Mouse (Mus musculus) lung, embryonic 16.5 days (tissue): ENCODE results near the gene Bmt2. TPM values are rescaled to one million over a fixed set of nuclear protein-coding genes. Genes with fewer than 3 reads are reported as not detected.

Experiments used
- ATAC-seq: fragments of 200-750 bp; cut with Nextera tagmentation; 2 replicates; pipeline ENCODE4 v1.8.0; 2017; ENCODE audit warnings: low read depth, mild to moderate bottlenecking, moderate library complexity
- H3K27ac ChIP-seq: fragments of 300-500 bp; sonication (generic); 2 replicates; pipeline ENCODE4 v1.5.1; 2014; ENCODE audit warnings: mild to moderate bottlenecking, control low read depth, low read length
- H3K27me3 ChIP-seq: fragments of 300-500 bp; sonication (generic); 2 replicates; pipeline ENCODE4 v1.6.1; 2014; ENCODE audit warnings: low read depth, low read length, mixed read lengths; ENCODE audit not compliant: control insufficient read depth, insufficient read depth
- H3K36me3 ChIP-seq: fragments of 300-500 bp; sonication (generic); 2 replicates; pipeline ENCODE4 v1.6.1; 2014; ENCODE audit warnings: low read length; ENCODE audit not compliant: control insufficient read depth, insufficient read depth
- H3K4me1 ChIP-seq: fragments of 300-500 bp; sonication (generic); replicated peaks from 2 replicates; pipeline ENCODE4 v1.6.1; 2014; ENCODE audit warnings: low read length, mixed read lengths; ENCODE audit not compliant: control insufficient read depth, insufficient read depth
- H3K4me2 ChIP-seq: fragments of 300-500 bp; sonication (generic); 2 replicates; pipeline ENCODE4 v1.6.1; 2014; ENCODE audit warnings: low read depth, low read length, control low read depth
- H3K4me3 ChIP-seq: fragments of 300-500 bp; sonication (generic); 2 replicates; pipeline ENCODE4 v1.5.1; 2014; ENCODE audit warnings: mild to moderate bottlenecking, low read length, control low read depth
- H3K9ac ChIP-seq: fragments of 300-500 bp; sonication (generic); 2 replicates; pipeline ENCODE4 v1.6.1; 2014; ENCODE audit warnings: low read length, control low read depth
- H3K9me3 ChIP-seq: fragments of 300-500 bp; sonication (generic); 2 replicates; pipeline ENCODE4 v1.6.1; 2016; ENCODE audit warnings: low read length; ENCODE audit not compliant: control insufficient read depth
- WGBS: fragments of 180-500 bp; shearing (Covaris S2); extraction: QIAGEN DNeasy Blood & Tissue Kit; methylation state at CpG from one replicate; pipeline ENCODE4 v1.1.7; 2014; 5-methylcytosine and 5-hydroxymethylcytosine counted together
- polyA plus RNA-seq: library from polyadenylated mRNA; unstranded; fragments of >200 nt; fragmentation: Nextera tagmentation; extraction: Ambion mirVana; gene quantifications from 2 replicates; pipeline ENCODE4 v1.2.1, GENCODE M21; 2015

Gene Bmt2
- polyA plus RNA-seq, 1 experiment from 2014 or later: 18.6 TPM

DNA sequence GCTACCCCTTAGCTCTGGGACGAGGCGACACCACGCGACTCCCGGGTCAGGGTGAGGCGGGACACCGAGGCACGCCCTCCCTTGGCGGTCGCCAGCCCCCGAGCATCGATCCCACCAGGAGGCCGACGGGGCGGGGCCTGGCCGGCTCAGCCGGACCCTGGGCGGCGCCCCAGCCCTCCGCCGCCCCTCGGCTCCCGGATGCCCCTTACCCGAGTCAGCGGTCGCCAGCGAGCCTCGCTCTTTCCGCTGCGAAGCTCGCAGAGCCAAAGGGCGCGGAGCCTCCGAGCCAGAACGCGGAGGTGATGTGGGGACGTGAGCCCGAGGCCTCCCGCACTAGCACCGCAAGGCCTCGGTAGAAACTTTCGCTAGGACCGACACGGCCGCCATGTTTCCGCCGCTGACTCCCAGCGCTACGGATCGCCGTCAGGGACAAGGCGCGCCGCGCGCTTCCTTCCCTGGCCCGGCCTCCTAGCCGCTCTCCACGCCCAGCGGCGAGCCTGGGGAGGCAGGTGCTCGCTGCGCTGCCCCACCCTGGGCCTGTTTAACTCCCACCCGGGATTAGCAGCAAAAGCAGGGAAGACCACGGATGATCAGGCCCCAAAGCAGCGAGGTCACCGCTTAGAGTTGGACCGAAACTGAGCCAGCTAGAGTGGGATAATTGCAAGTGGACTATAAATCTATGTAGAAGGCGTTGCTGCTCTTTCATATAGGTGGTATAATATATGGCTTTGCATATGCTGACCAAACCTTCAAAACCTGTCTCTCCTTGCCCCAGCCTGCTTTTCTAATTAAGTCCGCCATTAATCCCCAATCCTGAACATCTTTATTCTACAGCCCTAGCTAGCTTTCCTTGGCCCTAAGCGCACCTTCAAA is 69.9 kb downstream of the Bmt2 start, which contains the start of gene Tmem168:
Gene Tmem168 (minus strand): TSS at position 480 of the 873 bp plus-strand sequence.
- Histone ChIP-seq H3K4me2 (peak within 1 kb of the TSS; percentile 64), H3K9ac (peak within 1 kb of the TSS; percentile 85), H3K4me1 (peaks cover 7% of the 10 kb centered on the region), H3K4me3 (peak within 1 kb of the TSS; percentile 70), H3K36me3 (peaks cover 3% of the 10 kb centered on the region; the same call in 1 of the 2 replicates), H3K27ac (peak within 1 kb of the TSS; percentile 94), H3K27me3 (no peaks in the 10 kb centered on the region), H3K9me3 (no peaks in the 10 kb centered on the region)
- WGBS: 3% methylated on average over 55 of the region's 71 CpGs
- peak; percentile 98 for ATAC-seq

DNA sequence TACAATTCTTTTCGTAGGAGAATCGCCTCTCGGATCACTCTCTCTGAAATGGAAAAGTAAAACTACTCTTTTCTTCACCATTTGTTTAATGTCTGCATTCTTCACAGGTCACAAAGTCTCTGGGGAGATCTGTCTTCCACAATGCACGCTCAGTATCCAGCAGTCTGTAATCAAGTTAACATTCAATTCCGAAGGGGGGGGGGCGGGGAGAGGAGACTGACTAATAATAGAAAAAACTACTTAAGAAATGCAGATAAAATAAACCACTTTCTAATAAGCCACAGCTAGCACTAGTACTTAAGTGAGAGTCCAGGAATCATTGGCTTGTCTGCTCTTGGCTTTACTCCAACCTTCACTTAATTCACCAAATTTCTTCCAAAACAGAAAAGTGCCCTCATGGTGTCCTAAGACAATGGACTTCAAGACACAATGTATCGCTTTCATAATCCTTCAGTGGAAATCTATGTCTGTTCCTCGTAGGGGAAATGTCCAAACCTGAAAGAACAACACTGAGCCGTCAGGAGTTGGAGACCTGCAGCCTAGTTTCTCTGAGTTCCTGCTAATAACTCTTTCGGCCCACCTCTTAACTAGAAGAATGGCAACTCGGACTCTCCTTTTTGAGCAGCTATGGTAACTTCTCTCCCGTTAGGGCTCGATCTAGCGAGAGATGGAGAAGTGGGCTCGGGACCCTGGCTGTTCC is 70.7 kb downstream of the Bmt2 start:
- Histone ChIP-seq H3K4me1 (peaks cover 7% of the 10 kb centered on the region), H3K36me3 (peaks cover 7% of the 10 kb centered on the region; the same call in 1 of the 2 replicates), H3K27ac (peak overlapping the region; percentile 94), H3K9me3 (no peaks in the 10 kb centered on the region), H3K4me3 (peak overlapping the region; percentile 70), H3K27me3 (no peaks in the 10 kb centered on the region), H3K9ac (peak overlapping the region; percentile 85), H3K4me2 (peak overlapping the region; percentile 63)
- WGBS: 6% methylated on average over 15 of the region's 15 CpGs
- no peak; the same call in 1 of the 2 replicates for ATAC-seq

DNA sequence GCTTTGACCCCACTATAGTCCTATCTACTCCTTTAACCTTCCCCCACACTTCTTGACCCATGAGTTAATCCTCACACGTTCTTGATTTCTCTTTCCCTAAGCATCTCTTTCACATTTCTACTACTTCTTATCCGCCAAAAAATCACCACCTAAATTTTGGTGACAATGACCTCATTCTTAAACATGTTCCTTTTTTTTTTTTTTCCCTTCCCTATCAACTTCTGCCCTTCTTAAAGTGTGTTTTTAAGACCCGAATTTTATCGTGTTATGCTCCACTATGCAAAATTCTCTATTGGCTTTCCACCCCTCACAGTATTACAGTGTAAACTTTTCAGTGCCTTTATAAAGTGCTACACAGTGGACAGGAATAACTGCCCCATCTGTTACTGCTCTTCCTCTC is 71.4 kb downstream of the Bmt2 start:
- Histone ChIP-seq H3K27ac (no peak overlapping the region), H3K4me3 (peak overlapping the region; percentile 70), H3K4me2 (peak overlapping the region; percentile 63), H3K36me3 (peaks cover 7% of the 10 kb centered on the region; the same call in 1 of the 2 replicates), H3K9ac (no peak overlapping the region), H3K9me3 (no peaks in the 10 kb centered on the region), H3K4me1 (peaks cover 7% of the 10 kb centered on the region), H3K27me3 (no peaks in the 10 kb centered on the region)
- WGBS: 61% methylated on average over 4 of the region's 4 CpGs
- ATAC-seq: no peak

DNA sequence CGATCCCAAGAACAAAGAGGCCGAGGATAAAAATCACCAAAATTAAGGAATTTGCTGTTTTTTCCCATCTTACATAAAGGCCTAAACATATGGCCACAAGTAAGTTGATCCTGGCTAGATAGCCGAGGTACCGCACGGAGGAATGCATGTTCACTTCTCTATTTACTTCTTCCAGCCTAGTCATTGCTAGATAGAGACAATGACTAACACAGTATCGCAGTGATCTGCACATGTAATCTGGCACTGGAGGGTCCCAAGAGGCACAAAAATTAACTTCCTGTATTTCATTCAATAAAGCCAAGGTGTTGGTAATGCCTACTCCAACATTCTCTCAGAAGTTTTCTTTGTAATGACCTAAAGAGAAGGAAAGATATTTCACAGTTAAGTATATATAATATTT is 74.6 kb downstream of the Bmt2 start:
- H3K4me2 ChIP-seq: no peak overlapping the region
- WGBS: 93% methylated on average over 6 of the region's 6 CpGs
- H3K36me3 ChIP-seq: peaks cover 7% of the 10 kb centered on the region; the same call in 1 of the 2 replicates
- ATAC-seq: no peak
- H3K27me3 ChIP-seq: no peaks in the 10 kb centered on the region
- H3K9me3 ChIP-seq: no peaks in the 10 kb centered on the region
- H3K4me1 ChIP-seq: peaks cover 5% of the 10 kb centered on the region
- no peak overlapping the region for H3K4me3 ChIP-seq
- H3K27ac ChIP-seq: no peak overlapping the region
- no peak overlapping the region for H3K9ac ChIP-seq

DNA sequence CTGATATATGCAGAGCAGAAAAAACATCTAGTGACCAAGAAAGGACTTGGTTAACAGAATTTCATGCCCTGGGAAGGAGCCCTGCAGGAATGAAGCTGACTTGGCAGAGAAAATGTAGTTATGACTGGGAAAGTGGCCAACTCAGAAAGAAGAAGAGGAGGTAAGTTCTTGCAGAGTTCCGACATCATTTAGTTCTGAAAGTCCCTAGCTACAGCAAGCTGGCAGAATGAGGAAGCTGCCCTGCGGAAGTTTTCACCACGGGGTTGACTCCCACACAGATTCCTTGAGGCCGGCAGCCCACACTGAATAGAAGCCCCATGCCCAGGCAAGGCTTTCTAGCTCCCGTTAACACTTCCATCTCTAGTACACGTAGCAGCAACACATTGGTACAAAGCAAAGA is 76.2 kb downstream of the Bmt2 start:
- Histone ChIP-seq H3K9me3 (no peaks in the 10 kb centered on the region), H3K36me3 (peaks cover 10% of the 10 kb centered on the region; the same call in 1 of the 2 replicates), H3K27ac (no peak overlapping the region), H3K4me2 (no peak overlapping the region), H3K9ac (no peak overlapping the region), H3K4me1 (peaks cover 4% of the 10 kb centered on the region), H3K4me3 (no peak overlapping the region), H3K27me3 (no peaks in the 10 kb centered on the region)
- 0 out of 2 replicates have a peak, but pooled peaks have one; percentile 38 for ATAC-seq
- 54% methylated on average over 6 of the region's 6 CpGs for WGBS

DNA sequence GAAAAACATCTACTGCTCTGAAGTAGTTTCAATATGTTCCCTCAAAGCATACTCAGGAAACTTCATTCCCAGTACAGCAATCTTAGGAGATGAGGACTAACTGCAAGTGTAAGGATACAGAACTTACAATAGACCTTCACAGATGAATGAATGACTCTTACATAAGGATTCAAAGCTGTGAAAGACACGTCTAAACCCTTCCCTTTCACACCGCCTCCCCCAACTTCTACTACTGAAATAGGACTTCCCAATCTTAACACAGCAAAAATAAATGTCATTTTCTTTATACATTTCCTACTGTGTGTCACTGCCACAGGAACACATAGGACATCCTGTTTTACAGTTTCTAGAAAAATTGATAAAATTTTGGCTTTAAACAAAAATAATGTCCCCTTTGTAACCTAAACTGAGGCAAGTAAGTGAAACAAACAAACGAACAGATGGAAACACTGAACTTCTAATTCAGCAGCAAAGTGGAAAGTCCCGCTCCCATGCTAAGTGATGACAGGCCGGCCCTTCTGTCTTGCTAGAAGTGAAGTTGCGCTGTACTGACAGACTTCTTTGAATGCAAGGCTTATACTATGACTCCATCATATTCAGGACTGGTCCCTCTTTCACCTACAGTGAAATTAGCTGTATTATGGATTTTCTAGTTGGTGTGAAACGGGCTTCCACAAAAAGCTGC is 79.4 kb downstream of the Bmt2 start:
- ATAC-seq: no peak

DNA sequence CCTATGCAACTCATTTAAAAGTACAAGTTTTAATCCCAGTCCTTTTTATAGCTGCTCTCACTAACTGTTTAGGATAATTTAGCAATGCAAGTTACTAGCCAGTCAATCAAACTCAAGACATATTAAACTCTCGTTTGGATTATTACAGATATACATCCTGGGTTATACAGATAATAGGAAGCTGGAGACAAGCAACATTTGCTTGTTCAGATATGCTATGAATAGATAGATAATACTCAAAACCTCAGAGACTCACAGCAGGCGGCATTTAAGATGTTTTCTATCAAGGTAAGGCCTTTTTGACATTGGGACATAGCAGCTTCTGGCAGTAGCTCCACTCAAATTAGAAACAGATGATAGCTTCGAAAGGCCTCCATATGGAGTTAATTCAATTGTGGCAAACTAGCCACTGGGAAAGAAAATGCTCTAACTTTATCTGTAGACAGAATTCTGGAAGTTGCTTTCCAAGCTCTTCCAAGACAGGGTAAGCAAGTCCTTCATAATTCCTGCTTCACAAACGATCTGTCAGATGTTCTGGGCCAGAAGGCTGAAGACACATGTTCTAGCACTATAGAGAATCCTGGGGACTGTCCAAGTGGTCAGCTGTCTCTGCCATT is 84.9 kb downstream of the Bmt2 start:
- Histone ChIP-seq H3K9ac (no peak overlapping the region), H3K4me1 (no peaks in the 10 kb centered on the region), H3K27ac (no peak overlapping the region), H3K4me2 (no peak overlapping the region), H3K4me3 (no peak overlapping the region), H3K27me3 (no peaks in the 10 kb centered on the region), H3K9me3 (no peaks in the 10 kb centered on the region), H3K36me3 (peaks cover 23% of the 10 kb centered on the region)
- WGBS: 73% methylated on average over 4 of the region's 4 CpGs
- ATAC-seq: no peak

More for the DNA sequence above, 79.4 kb downstream of the Bmt2 start:
- Histone ChIP-seq H3K4me1 (no peaks in the 10 kb centered on the region), H3K4me2 (no peak overlapping the region), H3K9me3 (no peaks in the 10 kb centered on the region), H3K27ac (no peak overlapping the region), H3K9ac (no peak overlapping the region), H3K27me3 (no peaks in the 10 kb centered on the region), H3K36me3 (peaks cover 18% of the 10 kb centered on the region), H3K4me3 (no peak overlapping the region)
- WGBS: 84% methylated on average over 7 of the region's 7 CpGs

DNA sequence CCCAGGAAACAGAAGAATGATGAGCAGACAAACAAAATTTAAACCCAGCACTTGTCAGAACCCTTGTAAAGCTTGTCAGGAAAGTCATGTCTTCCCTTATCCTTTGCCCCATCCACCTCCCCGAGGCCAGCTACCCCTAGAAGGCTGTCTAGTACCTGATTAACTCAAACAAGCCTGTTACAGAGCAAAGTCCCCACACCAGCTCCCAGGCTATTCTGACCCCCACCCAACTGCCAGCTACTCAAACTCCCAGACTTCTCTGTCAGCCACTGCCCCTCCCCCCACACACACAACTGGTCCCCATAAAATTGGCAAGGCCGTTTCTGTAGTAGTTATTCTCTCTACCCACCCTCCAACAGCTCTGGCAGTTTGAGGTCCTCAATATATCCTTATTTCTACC is 91.2 kb downstream of the Bmt2 start:
- Histone ChIP-seq H3K4me1 (no peaks in the 10 kb centered on the region), H3K27ac (no peak overlapping the region), H3K4me2 (no peak overlapping the region), H3K36me3 (peaks cover 22% of the 10 kb centered on the region), H3K9ac (no peak overlapping the region), H3K9me3 (no peaks in the 10 kb centered on the region), H3K27me3 (no peaks in the 10 kb centered on the region), H3K4me3 (no peak overlapping the region)
- no peak for ATAC-seq
- WGBS: 26% methylated on average over 2 of the region's 2 CpGs
